Mouse (Mus musculus): Measurements from ENCODE around the gene Pld4. TPM values are rescaled to one million over a fixed set of nuclear protein-coding genes. Genes with fewer than 3 reads are reported as not detected.

The Pld4 gene
- polyA plus RNA-seq, 1 experiment from 2014 or later: 0.15 TPM

DNA sequence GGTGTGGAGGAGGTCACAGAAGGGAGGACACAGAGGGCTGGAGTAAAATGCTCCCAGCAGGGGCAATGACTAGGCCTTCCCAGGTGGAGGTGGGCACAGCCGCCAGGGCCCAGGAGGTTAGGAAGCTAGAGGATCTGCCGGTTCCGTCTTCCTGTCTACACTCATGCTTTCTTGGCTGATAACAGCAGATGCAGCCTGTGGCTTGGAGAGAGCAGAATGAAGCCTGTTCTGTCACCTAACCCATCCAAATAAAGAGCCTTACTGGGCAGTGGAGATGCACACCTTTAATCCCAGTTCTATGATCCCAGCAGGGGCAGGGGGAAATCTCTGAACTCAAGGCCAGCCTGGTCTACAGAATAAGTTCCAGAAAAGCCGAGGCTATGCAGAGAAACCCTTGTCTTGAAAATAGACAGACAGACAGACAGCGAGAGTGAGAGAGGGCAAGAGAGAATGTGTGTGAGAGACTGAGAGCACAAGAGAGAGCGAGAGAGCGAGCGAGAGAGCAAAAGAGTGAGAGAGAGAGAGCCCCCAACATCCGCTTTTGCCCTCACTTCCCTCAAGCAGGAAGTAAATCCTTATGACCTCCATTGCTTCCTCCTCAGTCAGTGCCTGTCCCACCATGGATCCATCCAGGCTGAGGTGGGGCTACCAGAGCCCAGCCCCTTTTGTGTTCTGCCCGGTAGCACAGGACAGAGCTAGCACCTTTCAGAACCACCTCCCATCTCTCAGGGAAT, 38.9 kb downstream of the Pld4 start:
- CTCF ChIA-PET: interaction anchor here (0.6 to 1.7 kb wide), 3 partner anchors 10 to 30 kb away, joined by 3 to 4 read pairs (median 4); partner anchors contain the start of genes Cdca4 and Clba1
- TF ChIP-seq CTCF (IDR thresholded peaks at IDR 0.05): no peak
- in situ Hi-C loops (cut with MboI; ENCODE audit: low pct_unique_long_range_greater_than_20kb): loop anchor here (5.0 kb wide), 2 partner anchors 43 to 52 kb away; no protein-coding TSS in a partner anchor
- DNase-seq (ENCODE audit: low read depth, low spot score) (no peak), ATAC-seq (no peak)
- POLR2A ChIA-PET: no interaction called here
- H3K27me3 ChIP-seq: no peaks in the 10 kb centered on the region

DNA sequence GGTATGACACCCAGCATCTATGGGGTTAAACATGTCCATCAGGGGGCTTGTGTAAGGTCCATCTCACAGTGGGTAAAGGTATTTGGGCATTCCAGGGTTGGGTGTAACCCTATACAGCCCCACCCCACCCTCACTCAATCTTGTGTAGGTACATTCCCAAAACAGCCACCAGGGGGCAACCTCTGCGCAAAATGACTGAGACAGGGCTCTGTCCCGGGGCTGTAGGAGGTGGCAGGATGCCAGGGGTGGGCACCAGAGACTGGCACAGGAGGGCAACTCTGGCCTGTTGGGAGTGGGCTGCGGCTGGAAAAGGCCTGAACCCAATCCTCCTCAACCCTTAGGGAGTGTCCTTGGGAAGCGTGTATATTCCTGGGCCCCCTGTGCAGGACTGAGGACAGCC, 40.0 kb downstream of the Pld4 start:
- in situ Hi-C loops (cut with MboI; ENCODE audit: low pct_unique_long_range_greater_than_20kb): no loop called here

DNA sequence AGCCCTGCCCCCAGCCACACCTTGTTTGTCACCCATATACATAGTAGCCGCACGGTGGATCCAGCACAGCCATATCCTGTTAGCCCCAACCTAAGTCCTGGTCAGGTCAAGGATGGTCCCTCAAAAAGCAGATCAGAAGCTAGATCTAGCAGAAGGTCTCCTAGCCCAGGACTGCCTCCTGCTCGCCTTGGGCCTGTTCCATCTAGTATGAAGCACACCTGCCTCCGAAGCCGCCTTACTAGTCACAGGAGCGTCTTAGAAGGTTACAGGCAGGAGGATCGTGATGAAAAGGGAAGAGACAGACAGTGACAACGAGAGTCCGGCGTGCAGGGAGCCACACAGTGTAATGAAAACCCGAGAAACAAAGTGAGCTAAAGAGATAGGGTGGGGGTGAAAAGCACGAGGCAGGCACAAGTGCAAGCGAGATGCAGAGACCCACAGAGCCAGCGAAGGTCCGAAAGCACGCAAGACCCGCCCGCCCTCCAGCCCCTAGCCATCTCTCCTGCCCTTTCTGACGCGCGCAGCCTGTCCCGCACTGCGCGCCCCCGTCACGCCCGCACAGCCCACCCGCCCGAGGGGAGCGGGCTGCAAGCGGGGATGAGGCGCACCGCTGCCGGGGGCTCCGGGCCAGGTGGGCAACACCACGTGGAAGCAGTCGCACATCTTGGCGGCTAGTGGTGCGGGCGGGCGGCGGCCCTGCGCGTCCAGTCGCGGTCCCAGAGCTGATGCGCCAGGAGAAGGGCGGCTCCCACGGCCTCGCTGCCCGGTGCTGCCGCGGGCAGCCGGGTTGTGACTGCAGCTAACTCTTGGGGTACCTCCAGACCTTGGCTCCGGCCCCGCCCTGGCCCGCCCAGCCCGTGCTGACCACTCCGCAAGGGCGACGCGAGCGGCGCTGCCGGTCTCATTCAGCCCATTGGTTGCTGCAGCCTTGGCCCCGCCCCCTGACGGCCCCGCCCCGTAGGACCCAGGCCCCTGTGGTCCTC, 41.7 kb downstream of the Pld4 start, which contains the start of gene Ahnak2:
Gene Ahnak2 (minus strand): TSS at position 794 of the 983 bp plus-strand sequence.
- ChIA-PET CTCF (no interaction called here), POLR2A (no interaction called here)
- ATAC-seq (no peak), DNase-seq (ENCODE audit: low read depth, low spot score) (no peak)
- TF ChIP-seq CTCF (IDR thresholded peaks at IDR 0.05): no peak
- H3K27me3 ChIP-seq: no peaks in the 10 kb centered on the region
- in situ Hi-C loops (cut with MboI; ENCODE audit: low pct_unique_long_range_greater_than_20kb): no loop called here

More for the DNA sequence above, 40.0 kb downstream of the Pld4 start:
- no peaks in the 10 kb centered on the region for H3K27me3 ChIP-seq
- TF ChIP-seq CTCF (IDR thresholded peaks at IDR 0.05): no peak
- DNase-seq (ENCODE audit: low read depth, low spot score) (no peak), ATAC-seq (no peak)
- ChIA-PET POLR2A (no interaction called here), CTCF (interaction anchor here (0.6 to 0.9 kb wide), 3 partner anchors 9 to 18 kb away, joined by 3 to 4 read pairs (median 3); partner anchors contain the start of gene Clba1)

DNA sequence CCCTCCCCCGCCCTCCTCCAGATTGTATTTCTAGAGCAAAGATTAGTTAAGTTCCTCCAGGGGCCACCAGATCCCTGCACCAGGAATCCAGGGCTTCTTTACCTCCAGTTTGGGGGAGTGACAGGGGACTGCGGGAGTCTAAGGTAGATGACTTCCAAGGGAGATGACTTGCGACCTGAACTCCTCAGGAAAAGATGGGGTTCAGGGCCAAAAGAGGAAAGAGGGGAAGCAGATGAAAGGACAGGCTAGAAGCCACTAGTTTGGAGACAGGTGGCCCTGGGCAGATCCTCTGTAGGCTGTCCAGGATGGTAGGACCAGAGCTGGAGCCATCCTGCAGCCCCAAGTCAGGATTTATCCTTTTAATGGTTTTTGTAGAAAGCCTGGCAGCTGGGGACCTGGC, 42.5 kb downstream of the Pld4 start:
- TF ChIP-seq CTCF (IDR thresholded peaks at IDR 0.05): no peak
- H3K27me3 ChIP-seq: no peaks in the 10 kb centered on the region
- CTCF ChIA-PET: interaction anchor here (0.9 kb wide), 1 partner anchor 38 kb away, joined by 3 read pairs; no protein-coding TSS in a partner anchor
- POLR2A ChIA-PET: no interaction called here
- ATAC-seq: no peak
- DNase-seq (ENCODE audit: low read depth, low spot score): no peak
- in situ Hi-C loops (cut with MboI; ENCODE audit: low pct_unique_long_range_greater_than_20kb): no loop called here

DNA sequence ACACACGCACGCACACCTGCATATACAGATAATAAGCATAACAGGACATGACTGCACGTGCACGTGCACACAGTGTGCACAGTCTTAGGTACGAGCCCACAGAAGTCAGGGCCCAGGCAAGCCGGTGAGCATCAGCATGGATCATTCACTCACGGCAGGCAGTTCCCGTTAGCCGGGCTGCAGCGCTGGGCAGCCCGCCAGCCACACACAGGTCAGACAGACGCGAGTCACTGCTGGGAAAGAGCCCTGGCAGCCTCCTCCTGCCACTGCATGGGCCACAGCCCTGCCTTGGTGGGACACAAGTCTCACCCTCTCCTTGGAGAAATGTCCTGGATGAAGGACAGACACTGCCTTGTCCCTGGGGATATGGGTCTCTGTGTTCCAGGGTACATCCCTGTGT, 43.6 kb downstream of the Pld4 start:
- H3K27me3 ChIP-seq: no peaks in the 10 kb centered on the region
- ChIA-PET POLR2A (no interaction called here), CTCF (interaction anchor here (0.5 kb wide), 1 partner anchor 80 kb away, joined by 3 read pairs; no protein-coding TSS in a partner anchor)
- in situ Hi-C loops (cut with MboI; ENCODE audit: low pct_unique_long_range_greater_than_20kb): no loop called here
- no peak for DNase-seq (ENCODE audit: low read depth, low spot score)
- TF ChIP-seq CTCF (IDR thresholded peaks at IDR 0.05): no peak
- ATAC-seq: no peak

DNA sequence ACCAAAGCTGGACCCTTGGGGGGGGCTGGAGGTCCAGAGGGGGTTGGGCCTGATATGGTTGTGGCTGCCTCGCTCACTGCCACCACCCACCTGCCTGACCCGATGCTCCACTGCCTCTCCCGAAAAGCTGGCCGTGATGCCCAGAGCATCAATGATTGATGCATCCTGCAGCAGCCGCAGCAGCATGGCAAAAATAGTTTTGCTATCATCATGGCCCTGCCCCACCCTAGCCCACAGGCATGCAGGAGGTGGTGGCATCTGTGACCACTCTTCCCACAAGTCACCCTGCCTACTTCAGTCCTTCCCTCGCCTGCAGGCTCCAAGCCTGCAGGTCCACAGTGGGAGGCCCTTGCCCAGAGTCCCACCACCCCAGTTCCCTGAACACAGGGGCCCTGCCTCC, 45.6 kb downstream of the Pld4 start:
- CTCF ChIA-PET: no interaction called here
- POLR2A ChIA-PET: no interaction called here
- no peak for ATAC-seq
- no peaks in the 10 kb centered on the region for H3K27me3 ChIP-seq
- DNase-seq (ENCODE audit: low read depth, low spot score): no peak
- no peak for TF ChIP-seq CTCF (IDR thresholded peaks at IDR 0.05)
- in situ Hi-C loops (cut with MboI; ENCODE audit: low pct_unique_long_range_greater_than_20kb): no loop called here

DNA sequence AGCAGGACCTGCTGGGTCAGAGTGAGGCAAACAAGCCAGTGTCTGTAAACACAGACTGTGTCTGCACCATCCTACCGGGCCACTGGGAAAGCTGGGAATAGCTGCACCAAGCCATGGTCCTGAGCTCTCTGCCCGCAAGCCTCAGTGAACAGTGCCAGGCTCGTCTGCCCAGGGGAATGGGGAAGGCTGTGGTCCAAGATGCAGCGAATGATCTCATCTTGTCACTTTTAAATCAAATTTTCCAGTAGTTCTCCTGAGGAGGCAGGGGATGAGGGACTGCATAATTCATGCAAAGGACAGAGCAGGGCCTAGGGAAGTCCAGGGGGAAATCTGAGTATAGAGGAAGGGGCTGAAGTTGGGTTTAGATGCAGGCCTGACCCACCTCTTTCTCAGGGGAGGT, 47.3 kb downstream of the Pld4 start:
- POLR2A ChIA-PET: no interaction called here
- CTCF ChIA-PET: interaction anchor here (1.2 to 1.3 kb wide), 2 partner anchors 8 to 61 kb away, joined by 3 read pairs; no protein-coding TSS in a partner anchor
- ATAC-seq (no peak), DNase-seq (ENCODE audit: low read depth, low spot score) (no peak)
- TF ChIP-seq CTCF (IDR thresholded peaks at IDR 0.05): no peak
- in situ Hi-C loops (cut with MboI; ENCODE audit: low pct_unique_long_range_greater_than_20kb): no loop called here
- H3K27me3 ChIP-seq: no peaks in the 10 kb centered on the region

DNA sequence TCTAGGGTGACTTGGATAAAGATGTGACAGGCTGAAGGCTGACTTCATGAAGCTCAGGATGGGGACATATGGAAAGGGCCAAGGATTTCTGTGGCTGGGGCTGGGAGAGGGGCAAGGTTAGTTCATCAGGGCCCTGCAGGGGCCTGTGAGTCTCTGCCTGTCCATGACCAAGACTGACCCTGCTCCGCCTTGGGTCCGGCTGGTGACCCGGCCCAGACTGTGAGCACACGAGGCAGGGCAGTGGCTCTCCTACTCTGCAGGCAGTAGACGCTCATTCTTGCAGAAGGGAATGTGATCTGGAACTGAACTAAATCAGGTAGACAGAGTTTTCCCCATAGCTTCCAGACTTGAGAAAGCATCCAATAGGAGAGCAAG, 47.7 kb downstream of the Pld4 start:
- ChIA-PET CTCF (interaction anchor here (1.2 to 1.3 kb wide), 2 partner anchors 8 to 61 kb away, joined by 3 read pairs; no protein-coding TSS in a partner anchor), POLR2A (interaction anchor here (0.8 kb wide), 1 partner anchor 22 kb away, joined by 5 read pairs; no protein-coding TSS in a partner anchor)
- no peak for TF ChIP-seq CTCF (IDR thresholded peaks at IDR 0.05)
- DNase-seq (ENCODE audit: low read depth, low spot score) (no peak), ATAC-seq (no peak)
- H3K27me3 ChIP-seq: no peaks in the 10 kb centered on the region
- in situ Hi-C loops (cut with MboI; ENCODE audit: low pct_unique_long_range_greater_than_20kb): no loop called here

DNA sequence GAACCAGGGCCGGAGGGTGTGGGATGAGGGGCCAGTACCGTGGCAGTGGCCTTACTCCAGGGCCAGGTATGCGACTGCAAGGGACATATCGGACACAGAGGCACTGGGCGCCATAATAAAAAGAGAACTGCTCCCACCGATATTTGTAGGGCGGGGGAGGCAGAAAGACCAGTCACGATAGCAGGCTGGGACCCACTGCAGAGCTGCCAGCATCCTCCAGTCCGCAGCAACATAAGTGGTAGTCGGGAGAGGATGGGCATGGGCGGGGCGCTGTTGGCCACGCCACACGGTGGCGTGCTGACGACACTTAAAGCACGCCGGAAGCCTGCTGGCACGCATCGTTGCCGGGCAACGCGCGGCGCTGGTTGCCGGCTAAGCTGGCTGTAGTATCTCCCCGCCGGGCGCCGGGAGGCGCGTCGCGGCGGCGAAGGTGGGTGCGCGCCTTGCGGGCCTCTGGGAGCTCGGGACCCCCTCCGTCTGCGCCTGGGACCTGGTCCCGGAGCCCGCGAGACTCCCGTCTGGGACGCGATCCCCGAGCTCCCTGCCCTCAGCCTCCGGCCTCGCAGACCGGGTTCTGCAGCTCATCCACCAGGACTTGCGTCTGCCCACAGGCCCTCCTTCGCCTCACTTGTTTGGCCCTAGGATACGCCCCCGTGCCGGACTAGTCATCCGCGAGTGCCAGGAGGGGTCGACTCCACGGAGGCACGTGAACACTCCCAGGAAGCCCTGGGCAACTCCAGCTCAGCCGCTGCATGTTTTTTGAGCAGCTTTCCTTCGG, 48.3 kb downstream of the Pld4 start, which contains the start of gene Clba1:
Gene Clba1 (plus strand): TSS at position 351 of the 778 bp plus-strand sequence.
- ChIA-PET POLR2A (interaction anchor here (0.8 to 1.4 kb wide), 2 partner anchors 11 to 22 kb away, joined by 5 to 8 read pairs; no protein-coding TSS in a partner anchor), CTCF (interaction anchor here (1.2 to 1.7 kb wide), 5 partner anchors 7 to 64 kb away, joined by 3 to 4 read pairs (median 3); no protein-coding TSS in a partner anchor)
- no peak for TF ChIP-seq CTCF (IDR thresholded peaks at IDR 0.05)
- ATAC-seq (peak; percentile 74), DNase-seq (ENCODE audit: low read depth, low spot score) (no peak)
- H3K27me3 ChIP-seq: no peaks in the 10 kb centered on the region
- in situ Hi-C loops (cut with MboI; ENCODE audit: low pct_unique_long_range_greater_than_20kb): no loop called here

All from Patski (cell line).